Mouse (Mus musculus) lung, postnatal 0 days (tissue): ENCODE measurements around the gene Pparg.

Source experiments
- CTCF ChIP-seq: IDR thresholded peaks from 2 replicates; pipeline ENCODE4 v1.5.1; 2016; ENCODE audit warnings: antibody characterized with exemption, mild to moderate bottlenecking
- EP300 ChIP-seq: IDR thresholded peaks from 2 replicates; pipeline ENCODE4 v1.6.1; 2016; ENCODE audit warnings: antibody characterized with exemption, mild to moderate bottlenecking, control low read depth

- TF ChIP-seq CTCF, result no peak
- TF ChIP-seq EP300, result no peak
Observed at GRCm38 (mm10) chr6:115312780-115313179, 48.0 kb upstream of the Pparg start.
